8 mouse cellular contexts compared by ENCODE assay signal in the genomic region with DNA sequence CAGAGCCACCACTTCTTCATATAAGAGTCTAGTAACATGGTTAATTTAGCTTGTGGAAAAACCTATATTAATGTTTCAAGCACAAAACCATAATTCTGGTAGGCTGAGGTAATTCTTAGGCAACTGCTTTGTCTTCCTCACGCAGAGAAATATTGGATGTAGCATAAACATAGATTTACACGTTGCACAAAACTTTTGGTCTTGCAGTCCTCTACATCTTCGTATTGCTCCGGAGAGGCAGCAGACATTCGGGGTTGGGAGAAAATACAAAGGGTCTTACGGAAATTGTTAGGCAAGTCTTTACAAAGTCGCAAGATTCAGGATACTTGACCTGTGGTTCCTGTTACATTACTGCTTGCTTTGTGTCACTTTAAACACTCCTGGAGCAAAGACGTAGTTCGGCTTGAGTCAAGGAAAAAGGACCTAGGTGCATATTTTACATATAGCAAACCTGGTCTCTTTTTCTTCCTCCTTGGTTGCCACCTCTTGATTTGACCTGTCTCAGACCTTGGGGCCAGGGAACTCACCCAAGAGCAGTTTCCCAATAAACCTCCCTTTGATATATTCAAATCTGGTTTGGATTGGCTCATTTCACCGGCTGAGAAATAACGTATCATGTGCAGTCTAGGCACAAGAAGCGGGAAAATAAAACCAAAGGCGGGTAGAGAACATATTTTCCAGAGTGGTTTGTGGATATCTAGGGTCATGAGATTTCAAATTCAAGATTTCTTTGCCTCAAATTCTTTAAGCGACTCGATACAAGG. TPM values are rescaled to one million over a fixed set of nuclear protein-coding genes. Genes with fewer than 3 reads are reported as not detected.
DNase-seq lines count a peak whose midpoint lies in the region; ATAC-seq and TF ChIP-seq lines count a peak whose summit lies in the region.

No protein-coding gene starts in this region.

- no peaks in the 10 kb centered on the region for H3K27me3 ChIP-seq in heart, embryonic 15.5 days
- no peaks in the 10 kb centered on the region for H3K27me3 ChIP-seq in ES-Bruce4 (ENCODE audit: control insufficient read depth, insufficient read depth, low read length, poor library complexity, severe bottlenecking)
- no peaks in the 10 kb centered on the region for H3K27me3 ChIP-seq in embryonic facial prominence, embryonic 15.5 days
- no peaks in the 10 kb centered on the region for H3K27me3 ChIP-seq in limb, embryonic 11.5 days (ENCODE audit: control insufficient read depth, insufficient read depth, low read length)
- no peaks in the 10 kb centered on the region for H3K27me3 ChIP-seq in neural tube, embryonic 14.5 days (ENCODE audit: control insufficient read depth, insufficient read depth, low read length)

- H3K36me3 ChIP-seq in heart, embryonic 15.5 days: no peaks in the 10 kb centered on the region
- H3K36me3 ChIP-seq in ES-Bruce4 (ENCODE audit: control insufficient read depth, insufficient read depth, low read length, poor library complexity, severe bottlenecking): no peaks in the 10 kb centered on the region
- no peaks in the 10 kb centered on the region for H3K36me3 ChIP-seq in embryonic facial prominence, embryonic 15.5 days
- H3K36me3 ChIP-seq in limb, embryonic 11.5 days (ENCODE audit: control insufficient read depth, insufficient read depth, low read length): no peaks in the 10 kb centered on the region
- no peaks in the 10 kb centered on the region for H3K36me3 ChIP-seq in neural tube, embryonic 14.5 days (ENCODE audit: control insufficient read depth, insufficient read depth, low read length)

- peak overlapping the region; percentile 56 for H3K4me3 ChIP-seq in heart, embryonic 15.5 days
- peak overlapping the region; percentile 75 for H3K4me3 ChIP-seq in ES-Bruce4 (ENCODE audit: low read depth, low read length)
- peak overlapping the region; percentile 61 for H3K4me3 ChIP-seq in embryonic facial prominence, embryonic 15.5 days (replicated peaks)
- H3K4me3 ChIP-seq in limb, embryonic 11.5 days (ENCODE audit: low read depth, low read length): peak overlapping the region; percentile 47
- H3K4me3 ChIP-seq in neural tube, embryonic 14.5 days (ENCODE audit: low read depth, low read length): peak overlapping the region; percentile 40

- no peak for DNase-seq in heart, postnatal 36 days
- peak; percentile 70 for DNase-seq in limb, embryonic 11.5 days (ENCODE audit: low spot score)
- DNase-seq in left cerebral cortex, adult 11 months (ENCODE audit: low spot score): no peak
- no peak for DNase-seq in urinary bladder, postnatal 10 days (ENCODE audit: low spot score)

- intact Hi-C loops in heart, postnatal 36 days (cut with DNase I): loop anchor here (5.0 kb wide), 4 partner anchors 48 to 1492 kb away; a partner anchor contains a TSS

- peak overlapping the region; percentile 53 for H3K9ac ChIP-seq in heart, embryonic 15.5 days
- H3K9ac ChIP-seq in ES-Bruce4 (ENCODE audit: low read depth, poor library complexity, severe bottlenecking): peak overlapping the region; percentile 99
- peak overlapping the region; percentile 26; the same call in 1 of the 2 replicates for H3K9ac ChIP-seq in embryonic facial prominence, embryonic 15.5 days
- peak overlapping the region; percentile 84 for H3K9ac ChIP-seq in limb, embryonic 11.5 days (ENCODE audit: low read length)
- H3K9ac ChIP-seq in neural tube, embryonic 14.5 days (replicated peaks; ENCODE audit: low read depth, low read length): no peak overlapping the region; the same call in 1 of the 2 replicates

- H3K27ac ChIP-seq in heart, embryonic 15.5 days: peak overlapping the region; percentile 92
- H3K27ac ChIP-seq in ES-Bruce4 (ENCODE audit: insufficient read depth, low read length): peak overlapping the region; percentile 99
- H3K27ac ChIP-seq in embryonic facial prominence, embryonic 15.5 days (replicated peaks): peak overlapping the region; percentile 92
- peak overlapping the region; percentile 94 for H3K27ac ChIP-seq in limb, embryonic 11.5 days (replicated peaks; ENCODE audit: low read depth, low read length)
- peak overlapping the region; percentile 39 for H3K27ac ChIP-seq in neural tube, embryonic 14.5 days (ENCODE audit: low read depth, low read length)

- TF ChIP-seq EP300 in ES-Bruce4 (IDR thresholded peaks at IDR 0.05; ENCODE audit: insufficient read depth, low read depth, low read length): no peak

- ATAC-seq in heart, embryonic 15.5 days (replicated peaks; ENCODE audit: insufficient number of reproducible peaks, insufficient read depth, low FRiP score, low read depth): no peak
- ATAC-seq in embryonic facial prominence, embryonic 15.5 days (ENCODE audit: insufficient number of reproducible peaks, low FRiP score, low TSS enrichment, low read depth): no peak
- ATAC-seq in limb, embryonic 11.5 days (ENCODE audit: insufficient number of reproducible peaks, low FRiP score, low TSS enrichment, low read depth): peak; percentile 8
- ATAC-seq in neural tube, embryonic 14.5 days (ENCODE audit: low read depth): no peak

- H3K4me2 ChIP-seq in heart, embryonic 15.5 days: peak overlapping the region; percentile 79
- peak overlapping the region; percentile 72 for H3K4me2 ChIP-seq in embryonic facial prominence, embryonic 15.5 days (replicated peaks)
- peak overlapping the region; percentile 75 for H3K4me2 ChIP-seq in limb, embryonic 11.5 days (ENCODE audit: low read depth, severe bottlenecking)
- H3K4me2 ChIP-seq in neural tube, embryonic 14.5 days (ENCODE audit: low read depth, low read length): peak overlapping the region; percentile 70

- WGBS in heart, embryonic 15.5 days: 2% methylated on average over 15 of the region's 15 CpGs
- WGBS in embryonic facial prominence, embryonic 15.5 days: under 1% methylated on average over 15 of the region's 15 CpGs
- WGBS in limb, embryonic 11.5 days: 1% methylated on average over 15 of the region's 15 CpGs
- under 1% methylated on average over 15 of the region's 15 CpGs for WGBS in neural tube, embryonic 14.5 days

- no peaks in the 10 kb centered on the region for H3K9me3 ChIP-seq in heart, embryonic 15.5 days (replicated peaks)
- no peaks in the 10 kb centered on the region for H3K9me3 ChIP-seq in ES-Bruce4 (replicated peaks; ENCODE audit: control insufficient read depth, insufficient read depth, low read length, poor library complexity, severe bottlenecking)
- no peaks in the 10 kb centered on the region for H3K9me3 ChIP-seq in embryonic facial prominence, embryonic 15.5 days (replicated peaks)
- H3K9me3 ChIP-seq in limb, embryonic 11.5 days (ENCODE audit: control insufficient read depth, low read length): no peaks in the 10 kb centered on the region
- no peaks in the 10 kb centered on the region for H3K9me3 ChIP-seq in neural tube, embryonic 14.5 days (ENCODE audit: control insufficient read depth, low read length)

- no peak for TF ChIP-seq CTCF in ES-Bruce4 (IDR thresholded peaks at IDR 0.05; ENCODE audit: low read depth, low read length)

- TF ChIP-seq POLR2A in ES-Bruce4 (IDR thresholded peaks at IDR 0.05; ENCODE audit: insufficient read depth, low read length): peak; percentile 11

- peaks cover 35% of the 10 kb centered on the region for H3K4me1 ChIP-seq in heart, embryonic 15.5 days (replicated peaks)
- peaks cover 1% of the 10 kb centered on the region for H3K4me1 ChIP-seq in ES-Bruce4 (ENCODE audit: control insufficient read depth, insufficient read depth, low read length)
- H3K4me1 ChIP-seq in embryonic facial prominence, embryonic 15.5 days: peaks cover 29% of the 10 kb centered on the region
- peaks cover 11% of the 10 kb centered on the region for H3K4me1 ChIP-seq in limb, embryonic 11.5 days (ENCODE audit: control insufficient read depth, insufficient read depth, low read length)
- peaks cover 31% of the 10 kb centered on the region for H3K4me1 ChIP-seq in neural tube, embryonic 14.5 days (ENCODE audit: control insufficient read depth, insufficient read depth, low read length)

RNA-seq across cellular contexts. Expression of a gene that starts 0.7 kb away (rescaled TPM):
- polyA plus RNA-seq in heart, embryonic 15.5 days (2015; fragmentation: Nextera tagmentation; extraction: Ambion mirVana): 1.6 and 3.1 TPM in 2 replicates
- 1 to 10 TPM; 2.5 to 4.1 TPM for total RNA-seq in heart, postnatal 36 days (2021)
- polyA plus RNA-seq in ES-Bruce4 (2011; ENCODE audit: insufficient read depth, insufficient read length, low read depth, missing spikeins): 8.9 and 16.9 TPM in 2 replicates
- 3.2 and 5.3 TPM in 2 replicates for polyA plus RNA-seq in embryonic facial prominence, embryonic 15.5 days (2015; fragmentation: Nextera tagmentation; extraction: Ambion mirVana)
- polyA plus RNA-seq in limb, embryonic 11.5 days (2014; fragmentation: Nextera tagmentation; extraction: Ambion mirVana): 7.0 and 9.4 TPM in 2 replicates
- 0.72 TPM in 1 of 2 replicates, not detected in the other for polyA plus RNA-seq in neural tube, embryonic 14.5 days (2014; fragmentation: Nextera tagmentation; extraction: Ambion mirVana)

RNA-seq across cellular contexts. Expression of a gene that starts 0.8 kb away (rescaled TPM):
- 2.2 and 2.6 TPM in 2 replicates for polyA plus RNA-seq in heart, embryonic 15.5 days (2015; fragmentation: Nextera tagmentation; extraction: Ambion mirVana)
- total RNA-seq in heart, postnatal 36 days (2021): 10 to 100 TPM; 14.1 to 19.0 TPM
- polyA plus RNA-seq in ES-Bruce4 (2011; ENCODE audit: insufficient read depth, insufficient read length, low read depth, missing spikeins): 68.8 and 97.9 TPM in 2 replicates
- polyA plus RNA-seq in embryonic facial prominence, embryonic 15.5 days (2015; fragmentation: Nextera tagmentation; extraction: Ambion mirVana): 2.7 and 3.4 TPM in 2 replicates
- polyA plus RNA-seq in limb, embryonic 11.5 days (2014; fragmentation: Nextera tagmentation; extraction: Ambion mirVana): 5.1 and 7.9 TPM in 2 replicates
- not detected in 2 replicates for polyA plus RNA-seq in neural tube, embryonic 14.5 days (2014; fragmentation: Nextera tagmentation; extraction: Ambion mirVana)

RNA-seq across cellular contexts. Expression of a gene that starts 3.7 kb away (rescaled TPM):
- 5.4 and 5.7 TPM in 2 replicates for polyA plus RNA-seq in heart, embryonic 15.5 days (2015; fragmentation: Nextera tagmentation; extraction: Ambion mirVana)
- 100 to 1,000 TPM; 268 to 283 TPM for total RNA-seq in heart, postnatal 36 days (2021)
- polyA plus RNA-seq in ES-Bruce4 (2011; ENCODE audit: insufficient read depth, insufficient read length, low read depth, missing spikeins): 16.9 and 19.1 TPM in 2 replicates
- polyA plus RNA-seq in embryonic facial prominence, embryonic 15.5 days (2015; fragmentation: Nextera tagmentation; extraction: Ambion mirVana): 6.1 and 7.1 TPM in 2 replicates
- polyA plus RNA-seq in limb, embryonic 11.5 days (2014; fragmentation: Nextera tagmentation; extraction: Ambion mirVana): 4.0 and 5.6 TPM in 2 replicates
- polyA plus RNA-seq in neural tube, embryonic 14.5 days (2014; fragmentation: Nextera tagmentation; extraction: Ambion mirVana): 1.7 and 2.1 TPM in 2 replicates

RNA-seq across cellular contexts. Expression of a gene that starts 8.6 kb away (rescaled TPM):
- 0.61 and 0.74 TPM in 2 replicates for polyA plus RNA-seq in heart, embryonic 15.5 days (2015; fragmentation: Nextera tagmentation; extraction: Ambion mirVana)
- total RNA-seq in heart, postnatal 36 days (2021): 1 to 10 TPM in 1 of 2 experiments, under 1 TPM in 1; 0.94 to 1.9 TPM
- polyA plus RNA-seq in ES-Bruce4 (2011; ENCODE audit: insufficient read depth, insufficient read length, low read depth, missing spikeins): 3.9 and 4.2 TPM in 2 replicates
- polyA plus RNA-seq in embryonic facial prominence, embryonic 15.5 days (2015; fragmentation: Nextera tagmentation; extraction: Ambion mirVana): 1.0 and 1.1 TPM in 2 replicates
- polyA plus RNA-seq in limb, embryonic 11.5 days (2014; fragmentation: Nextera tagmentation; extraction: Ambion mirVana): 0.79 and 1.0 TPM in 2 replicates
- 0.33 TPM in 1 of 2 replicates, not detected in the other for polyA plus RNA-seq in neural tube, embryonic 14.5 days (2014; fragmentation: Nextera tagmentation; extraction: Ambion mirVana)

RNA-seq across cellular contexts. Expression of a gene that starts 9.3 kb away (rescaled TPM):
- 0.16 and 0.25 TPM in 2 replicates for polyA plus RNA-seq in heart, embryonic 15.5 days (2015; fragmentation: Nextera tagmentation; extraction: Ambion mirVana)
- 10 to 100 TPM in 1 of 2 experiments, 1 to 10 TPM in 1; 7.4 to 10.0 TPM for total RNA-seq in heart, postnatal 36 days (2021)
- 1.5 TPM in 1 of 2 replicates, not detected in the other for polyA plus RNA-seq in ES-Bruce4 (2011; ENCODE audit: insufficient read depth, insufficient read length, low read depth, missing spikeins)
- polyA plus RNA-seq in embryonic facial prominence, embryonic 15.5 days (2015; fragmentation: Nextera tagmentation; extraction: Ambion mirVana): 0.25 and 0.37 TPM in 2 replicates
- polyA plus RNA-seq in limb, embryonic 11.5 days (2014; fragmentation: Nextera tagmentation; extraction: Ambion mirVana): 1.4 and 2.0 TPM in 2 replicates
- 0.52 TPM in 1 of 2 replicates, not detected in the other for polyA plus RNA-seq in neural tube, embryonic 14.5 days (2014; fragmentation: Nextera tagmentation; extraction: Ambion mirVana)

Comparison
In these comparisons a context has a peak if more than half of its experiments do, and no peak if none do; other contexts are left out.
1. H3K27ac ChIP-seq: peak in every context shown above with its lines; median percentile 99 in ES-Bruce4; 94 in limb, embryonic 11.5 days; 92 in heart, embryonic 15.5 days; 92 in embryonic facial prominence, embryonic 15.5 days; 39 in neural tube, embryonic 14.5 days.